ENCODE assay signal across 16 mouse cellular contexts in the genomic region with DNA sequence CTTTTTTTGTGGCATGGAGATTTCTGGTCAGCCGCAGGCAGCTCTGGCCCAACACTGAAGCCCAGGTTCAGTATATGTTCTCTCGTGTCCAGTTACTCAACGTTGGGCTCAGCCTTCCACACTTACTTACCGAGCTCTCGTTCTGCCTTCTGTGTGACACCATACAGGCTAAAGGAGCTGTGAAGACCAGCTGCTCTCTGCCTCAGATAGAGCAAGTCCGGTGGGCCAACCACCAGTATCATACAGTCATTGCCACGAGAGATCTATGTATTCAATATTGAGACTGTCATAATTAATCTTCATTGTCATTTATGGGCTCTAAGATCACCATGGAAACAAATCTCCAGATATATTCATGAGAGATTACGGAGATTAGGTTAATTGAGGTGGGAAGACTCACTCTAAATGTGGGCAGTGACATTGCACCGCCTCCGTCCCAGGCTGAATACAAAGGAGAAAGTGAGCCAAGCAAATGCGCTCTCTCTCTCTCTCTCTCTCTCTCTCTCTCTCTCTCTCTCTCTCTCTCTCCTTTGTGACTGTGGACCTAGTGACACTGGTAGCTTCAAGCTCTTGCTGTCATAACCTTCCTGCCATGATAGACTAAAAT.
DNase-seq lines count a peak whose midpoint lies in the region; ATAC-seq and TF ChIP-seq lines count a peak whose summit lies in the region.
"Had no signal": no experiment of that assay in that cellular context is flagged by ENCODE, and none has a peak within 500 bp of the region (broad histone marks: within the 10 kb centered on the region; RNA-seq: fewer than 3 reads in every experiment).

No protein-coding gene starts in this region.

- no peak overlapping the region for H3K27ac ChIP-seq in forebrain, embryonic 14.5 days (ENCODE audit: low read depth, low read length)
- no peak overlapping the region for H3K27ac ChIP-seq in hindbrain, postnatal 0 days
- peak overlapping the region; percentile 53 for H3K27ac ChIP-seq in neural tube, embryonic 13.5 days (replicated peaks)
- H3K27ac ChIP-seq: embryonic facial prominence, embryonic 12.5 days; limb, embryonic 15.5 days had no signal

- H3K4me1 ChIP-seq in forebrain, embryonic 14.5 days (ENCODE audit: control insufficient read depth, insufficient read depth, low read length) = peaks cover 13% of the 10 kb centered on the region
- peaks cover 4% of the 10 kb centered on the region; the same call in 1 of the 2 replicates for H3K4me1 ChIP-seq in hindbrain, postnatal 0 days (ENCODE audit: insufficient read depth, low read length)
- peaks cover 31% of the 10 kb centered on the region for H3K4me1 ChIP-seq in neural tube, embryonic 13.5 days (replicated peaks)
- H3K4me1 ChIP-seq: embryonic facial prominence, embryonic 12.5 days; limb, embryonic 15.5 days had no signal

- ATAC-seq in forebrain, embryonic 14.5 days = peak; percentile 35; the same call in 1 of the 2 replicates
- peak; percentile 68; the same call in 1 of the 2 replicates for ATAC-seq in hindbrain, postnatal 0 days
- ATAC-seq in neural tube, embryonic 13.5 days (ENCODE audit: low read depth) = peak; percentile 52
- ATAC-seq: CD4-positive, CD25-positive, alpha-beta regulatory T cell, adult 4 months; liver, postnatal 0 days had no signal

- no peak for TF ChIP-seq CTCF in hindbrain, postnatal 0 days (IDR thresholded peaks at IDR 0.05; ENCODE audit: low read depth)

- peak; percentile 42 for DNase-seq in Muller cell, postnatal 12 days (ENCODE audit: inconsistent ontology term)
- DNase-seq in forebrain, embryonic 14.5 days (ENCODE audit: low spot score) = peak; percentile 29
- peak; percentile 60 for DNase-seq in hindbrain, postnatal 0 days (ENCODE audit: low spot score)
- DNase-seq in yolk sac, embryonic 10.5 days (ENCODE audit: low spot score) = no peak
- DNase-seq in cerebellum, adult 8-10 months = no peak
- no peak for DNase-seq in kidney, adult 18-20 months
- DNase-seq: adrenal gland, adult 8-10 months; cerebellum, postnatal 36 days; heart, adult 18-20 months; kidney, postnatal 25 days; liver, postnatal 0 days; right cerebral cortex, postnatal 25 days had no signal

- H3K36me3 ChIP-seq in forebrain, embryonic 14.5 days (ENCODE audit: control insufficient read depth, insufficient read depth, low read length) = no peaks in the 10 kb centered on the region
- no peaks in the 10 kb centered on the region for H3K36me3 ChIP-seq in hindbrain, postnatal 0 days (ENCODE audit: insufficient read depth, low read length)
- H3K36me3 ChIP-seq in neural tube, embryonic 13.5 days = no peaks in the 10 kb centered on the region
- H3K36me3 ChIP-seq: embryonic facial prominence, embryonic 12.5 days; limb, embryonic 15.5 days had no signal

- no peak overlapping the region for H3K4me3 ChIP-seq in forebrain, embryonic 14.5 days (ENCODE audit: low read depth, low read length)
- H3K4me3 ChIP-seq in hindbrain, postnatal 0 days (ENCODE audit: low read length) = no peak overlapping the region
- H3K4me3 ChIP-seq in neural tube, embryonic 13.5 days = no peak overlapping the region
- H3K4me3 ChIP-seq: embryonic facial prominence, embryonic 12.5 days; limb, embryonic 15.5 days had no signal

- no peaks in the 10 kb centered on the region for H3K27me3 ChIP-seq in forebrain, embryonic 14.5 days (replicated peaks; ENCODE audit: control insufficient read depth, insufficient read depth, low read length)
- H3K27me3 ChIP-seq in hindbrain, postnatal 0 days (ENCODE audit: insufficient read depth, low read length) = no peaks in the 10 kb centered on the region
- no peaks in the 10 kb centered on the region for H3K27me3 ChIP-seq in neural tube, embryonic 13.5 days
- H3K27me3 ChIP-seq: embryonic facial prominence, embryonic 12.5 days; limb, embryonic 15.5 days had no signal

- H3K4me2 ChIP-seq in forebrain, embryonic 14.5 days (ENCODE audit: low read length) = no peak overlapping the region
- no peak overlapping the region for H3K4me2 ChIP-seq in hindbrain, postnatal 0 days (ENCODE audit: low read depth, low read length)
- no peak overlapping the region for H3K4me2 ChIP-seq in neural tube, embryonic 13.5 days
- H3K4me2 ChIP-seq: embryonic facial prominence, embryonic 12.5 days; limb, embryonic 15.5 days had no signal

- H3K9ac ChIP-seq in forebrain, embryonic 14.5 days (ENCODE audit: low read length) = no peak overlapping the region
- no peak overlapping the region for H3K9ac ChIP-seq in hindbrain, postnatal 0 days (replicated peaks; ENCODE audit: low read length)
- H3K9ac ChIP-seq in neural tube, embryonic 13.5 days = no peak overlapping the region
- H3K9ac ChIP-seq: embryonic facial prominence, embryonic 12.5 days; limb, embryonic 15.5 days; liver, postnatal 0 days had no signal

- no peaks in the 10 kb centered on the region for H3K9me3 ChIP-seq in forebrain, embryonic 14.5 days (replicated peaks; ENCODE audit: control insufficient read depth, low read length)
- no peaks in the 10 kb centered on the region for H3K9me3 ChIP-seq in hindbrain, postnatal 0 days (ENCODE audit: low read length)
- no peaks in the 10 kb centered on the region for H3K9me3 ChIP-seq in neural tube, embryonic 13.5 days
- H3K9me3 ChIP-seq: embryonic facial prominence, embryonic 12.5 days; limb, embryonic 15.5 days had no signal

- WGBS in forebrain, embryonic 14.5 days = 18% methylated on average over 11 of the region's 11 CpGs
- 36% methylated on average over 11 of the region's 11 CpGs for WGBS in hindbrain, postnatal 0 days
- 52% methylated on average over 11 of the region's 11 CpGs for WGBS in neural tube, embryonic 13.5 days

Comparison
In these comparisons a context has a peak if more than half of its experiments do, and no peak if none do; other contexts are left out.
1. DNase-seq: peak in Muller cell, postnatal 12 days (single experiment), forebrain, embryonic 14.5 days (single experiment) and hindbrain, postnatal 0 days (single experiment); none in yolk sac, embryonic 10.5 days (single experiment), cerebellum, adult 8-10 months (single experiment) and kidney, adult 18-20 months (single experiment).
2. Peak in every context shown above with its lines, with median percentiles within 50 percentile points of each other: ATAC-seq.